Comparison of ENCODE assay signal across 9 mouse cellular contexts in genomic region chr4:132524808-132525207, GRCm38 (mm10). TPM values are rescaled to one million over a fixed set of nuclear protein-coding genes. Genes with fewer than 3 reads are reported as not detected.
DNase-seq lines count a peak whose midpoint lies in the region; ATAC-seq and TF ChIP-seq lines count a peak whose summit lies in the region.
"Had no signal": no experiment of that assay in that cellular context is flagged by ENCODE, and none has a peak within 500 bp of the region (broad histone marks: within the 10 kb centered on the region; RNA-seq: fewer than 3 reads in every experiment).

No protein-coding gene starts in this region.

- H3K27ac ChIP-seq in lung, embryonic 14.5 days (ENCODE audit: low read depth), result 0 out of 2 replicates have a peak overlapping the region, but pooled peaks have one; percentile 21
- H3K27ac ChIP-seq: embryonic facial prominence, embryonic 12.5 days had no signal

- ATAC-seq in lung, embryonic 14.5 days (ENCODE audit: insufficient read depth), result no peak
- ATAC-seq in megakaryocyte progenitor cell, adult 5-6 weeks (replicated peaks; ENCODE audit: poor library complexity), result peak; percentile 40
- ATAC-seq in granulocyte monocyte progenitor cell, adult 5-6 weeks (replicated peaks; ENCODE audit: poor library complexity, severe bottlenecking), result no peak

- peaks cover 4% of the 10 kb centered on the region; the same call in 1 of the 2 replicates for H3K4me1 ChIP-seq in lung, embryonic 14.5 days (ENCODE audit: insufficient read depth)
- H3K4me1 ChIP-seq in lung, adult 2 months (ENCODE audit: control insufficient read depth, insufficient read depth, low read length), result peaks cover 3% of the 10 kb centered on the region; the same call in 1 of the 2 replicates
- H3K4me1 ChIP-seq: embryonic facial prominence, embryonic 12.5 days had no signal

- no peaks in the 10 kb centered on the region for H3K27me3 ChIP-seq in lung, embryonic 14.5 days (ENCODE audit: insufficient read depth, low read length)
- H3K27me3 ChIP-seq: embryonic facial prominence, embryonic 12.5 days had no signal

- H3K4me2 ChIP-seq in lung, embryonic 14.5 days, result no peak overlapping the region
- H3K4me2 ChIP-seq: embryonic facial prominence, embryonic 12.5 days had no signal

- peaks cover 7% of the 10 kb centered on the region for H3K36me3 ChIP-seq in lung, embryonic 14.5 days (ENCODE audit: insufficient read depth)

- TF ChIP-seq POLR2A in lung, adult 2 months (IDR thresholded peaks at IDR 0.05; ENCODE audit: borderline replicate concordance, extremely low read depth, low read depth, low read length), result no peak
- no peak for TF ChIP-seq POLR2A in brain, embryonic 14.5 days (IDR thresholded peaks at IDR 0.05; ENCODE audit: borderline replicate concordance, extremely low read depth, insufficient read depth, insufficient read length, poor library complexity, severe bottlenecking)

- H3K4me3 ChIP-seq in lung, embryonic 14.5 days (ENCODE audit: low read depth, low read length), result no peak overlapping the region
- H3K4me3 ChIP-seq in lung, adult 2 months (replicated peaks; ENCODE audit: extremely low read depth, low read depth, low read length), result no peak overlapping the region
- H3K4me3 ChIP-seq: embryonic facial prominence, embryonic 12.5 days had no signal

- TF ChIP-seq CTCF in lung, embryonic 14.5 days (IDR thresholded peaks at IDR 0.05; ENCODE audit: low read depth), result no peak
- TF ChIP-seq CTCF in lung, adult 2 months (IDR thresholded peaks at IDR 0.05; ENCODE audit: insufficient read depth, low read length), result no peak
- TF ChIP-seq CTCF in brain, embryonic 14.5 days (IDR thresholded peaks at IDR 0.05; ENCODE audit: borderline replicate concordance, extremely low read depth, insufficient read depth, insufficient read length), result no peak

- peak overlapping the region; percentile 14; the same call in 1 of the 2 replicates for H3K9ac ChIP-seq in lung, embryonic 14.5 days
- H3K9ac ChIP-seq: embryonic facial prominence, embryonic 12.5 days had no signal

- H3K9me3 ChIP-seq in lung, embryonic 14.5 days (ENCODE audit: low read depth, low read length), result no peaks in the 10 kb centered on the region
- H3K9me3 ChIP-seq: embryonic facial prominence, embryonic 12.5 days had no signal

- DNase-seq in lung, embryonic 14.5 days, result no peak
- DNase-seq in lung, adult 2 months, result no peak
- peak; percentile 11 for DNase-seq in brain, embryonic 14.5 days (ENCODE audit: low read depth)
- DNase-seq in fat pad, adult 2 months (ENCODE audit: extremely low read depth, low read depth, low spot score), result peak; percentile 94
- DNase-seq in layer of hippocampus, adult 9-10 months (ENCODE audit: low spot score), result no peak
- DNase-seq: right cerebral cortex, postnatal 25 days had no signal

- WGBS in lung, embryonic 14.5 days, result 54% methylated on average over 6 of the region's 6 CpGs
- WGBS in lung, adult 2 months, result 52% methylated on average over 6 of the region's 6 CpGs

RNA-seq across cellular contexts. Expression of gene Atpif1, which starts 8.7 kb away (rescaled TPM):
- 1,179 and 1,189 TPM in 2 replicates for polyA plus RNA-seq in lung, embryonic 14.5 days (2014; fragmentation: Nextera tagmentation; extraction: Ambion mirVana)
- polyA plus RNA-seq in lung, adult 2 months (2012; rRNA removed), result 68.3 and 93.0 TPM in 2 replicates
- polyA plus RNA-seq in brain, embryonic 14.5 days (2012; rRNA removed), result 799 and 900 TPM in 2 replicates
- total RNA-seq in megakaryocyte progenitor cell, adult 5-6 weeks (2015), result 678 and 715 TPM in 2 replicates
- 1,407 and 1,519 TPM in 2 replicates for total RNA-seq in megakaryocyte progenitor cell, adult 5-6 weeks (2017)
- total RNA-seq in granulocyte monocyte progenitor cell, adult 5-6 weeks (2014; fragmentation: Nextera tagmentation), result 781 and 857 TPM in 2 replicates
- total RNA-seq in granulocyte monocyte progenitor cell, adult 5-6 weeks (2017), result 1,252 and 1,475 TPM in 2 replicates

RNA-seq across cellular contexts. Expression of gene Dnajc8, which starts 10.5 kb away (rescaled TPM):
- 191 TPM in 2 replicates for polyA plus RNA-seq in lung, embryonic 14.5 days (2014; fragmentation: Nextera tagmentation; extraction: Ambion mirVana)
- 25.0 and 41.8 TPM in 2 replicates for polyA plus RNA-seq in lung, adult 2 months (2012; rRNA removed)
- 102 and 106 TPM in 2 replicates for polyA plus RNA-seq in brain, embryonic 14.5 days (2012; rRNA removed)
- total RNA-seq in megakaryocyte progenitor cell, adult 5-6 weeks (2015), result 134 and 147 TPM in 2 replicates
- 416 and 463 TPM in 2 replicates for total RNA-seq in megakaryocyte progenitor cell, adult 5-6 weeks (2017)
- 136 and 140 TPM in 2 replicates for total RNA-seq in granulocyte monocyte progenitor cell, adult 5-6 weeks (2014; fragmentation: Nextera tagmentation)
- 369 and 376 TPM in 2 replicates for total RNA-seq in granulocyte monocyte progenitor cell, adult 5-6 weeks (2017)

RNA-seq across cellular contexts. Expression of gene Sesn2, which starts 14.5 kb away (rescaled TPM):
- 7.8 and 8.6 TPM in 2 replicates for polyA plus RNA-seq in lung, embryonic 14.5 days (2014; fragmentation: Nextera tagmentation; extraction: Ambion mirVana)
- polyA plus RNA-seq in lung, adult 2 months (2012; rRNA removed), result 11.5 and 14.1 TPM in 2 replicates
- polyA plus RNA-seq in brain, embryonic 14.5 days (2012; rRNA removed), result 5.1 and 6.1 TPM in 2 replicates
- total RNA-seq in megakaryocyte progenitor cell, adult 5-6 weeks (2015), result 2.4 and 3.4 TPM in 2 replicates
- 2.6 and 3.0 TPM in 2 replicates for total RNA-seq in megakaryocyte progenitor cell, adult 5-6 weeks (2017)
- total RNA-seq in granulocyte monocyte progenitor cell, adult 5-6 weeks (2014; fragmentation: Nextera tagmentation), result 3.4 and 3.9 TPM in 2 replicates
- total RNA-seq in granulocyte monocyte progenitor cell, adult 5-6 weeks (2017), result 2.1 and 2.9 TPM in 2 replicates

RNA-seq across cellular contexts. Expression of gene Ptafr, which starts 39.1 kb away (rescaled TPM):
- polyA plus RNA-seq in lung, embryonic 14.5 days (2014; fragmentation: Nextera tagmentation; extraction: Ambion mirVana), result 0.83 and 1.1 TPM in 2 replicates
- polyA plus RNA-seq in lung, adult 2 months (2012; rRNA removed), result 5.0 and 5.3 TPM in 2 replicates
- polyA plus RNA-seq in brain, embryonic 14.5 days (2012; rRNA removed), result 0.38 and 0.68 TPM in 2 replicates
- total RNA-seq in megakaryocyte progenitor cell, adult 5-6 weeks (2015), result 1.1 and 1.3 TPM in 2 replicates
- 2.5 and 2.9 TPM in 2 replicates for total RNA-seq in megakaryocyte progenitor cell, adult 5-6 weeks (2017)
- total RNA-seq in granulocyte monocyte progenitor cell, adult 5-6 weeks (2014; fragmentation: Nextera tagmentation), result 2.4 TPM in 2 replicates
- total RNA-seq in granulocyte monocyte progenitor cell, adult 5-6 weeks (2017), result 1.2 and 1.4 TPM in 2 replicates

Comparison
In these comparisons a context has a peak if more than half of its experiments do, and no peak if none do; other contexts are left out.
1. DNase-seq: peak in brain, embryonic 14.5 days (single experiment) and fat pad, adult 2 months (single experiment); none in lung, embryonic 14.5 days (single experiment), lung, adult 2 months (single experiment) and layer of hippocampus, adult 9-10 months (single experiment).